Mouse (Mus musculus) embryo, embryonic 10.5 days (tissue): ENCODE results near the gene Prkcz.
"Not testable (repeated sequence)": the region's sequence is repeated elsewhere in the genome, so short reads cannot be mapped to it uniquely, and the experiment has no call there.

Experiments
- DNase-seq: peaks from one replicate; pipeline ENCODE4 v3.0.0-alpha.2; 2015; ENCODE audit warnings: low spot score

Prkcz gene

DNA sequence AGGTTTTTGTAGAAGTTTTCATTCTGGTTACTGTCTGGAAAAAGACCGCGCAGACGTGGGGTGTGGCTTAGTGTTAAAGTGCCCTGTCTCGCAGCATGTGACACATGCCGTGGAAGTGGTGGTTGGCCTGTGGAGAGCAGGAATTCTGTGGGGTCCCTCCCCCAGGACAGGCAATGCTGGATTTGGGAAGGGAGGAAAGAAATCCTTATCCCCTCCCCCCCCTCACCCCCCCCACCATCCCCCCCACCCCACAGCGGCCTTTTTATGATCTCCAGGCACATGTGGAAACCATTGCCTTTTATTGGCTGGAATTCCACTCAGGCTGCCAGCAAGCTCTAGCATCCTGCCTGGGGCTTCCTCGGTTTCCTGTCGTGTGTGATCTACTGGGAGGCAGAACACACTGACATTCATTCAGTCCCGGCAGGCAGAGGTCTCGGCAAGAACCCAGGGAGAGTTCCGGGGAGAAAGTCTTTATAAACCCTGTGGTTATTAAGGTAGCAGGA is 78.1 kb downstream of the Prkcz start:
- DNase-seq: peak; percentile 73

DNA sequence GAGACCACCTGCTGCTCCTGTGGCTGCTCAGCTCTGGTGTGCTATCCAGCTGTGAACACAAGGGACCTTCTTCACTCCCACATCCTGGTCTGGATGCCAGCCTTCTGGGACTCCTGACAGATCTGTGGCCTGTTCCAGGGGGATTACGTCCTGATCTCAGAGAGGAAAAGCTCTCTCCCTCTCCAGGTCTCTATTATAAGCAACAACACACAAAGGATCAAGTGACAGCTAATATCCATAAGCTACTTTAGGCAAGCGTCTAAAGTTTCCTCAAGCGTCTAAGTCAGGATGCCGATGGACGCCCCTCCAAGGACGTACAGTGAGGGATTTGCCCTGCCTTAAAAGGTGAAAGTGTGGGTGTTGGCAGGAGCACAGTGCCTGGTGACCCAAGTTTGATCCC is 78.9 kb downstream of the Prkcz start:
- no peak for DNase-seq

GRCm38 (mm10) chr4:155281652-155282051 is 79.5 kb downstream of the Prkcz start:
- DNase-seq: no peak

GRCm38 (mm10) chr4:155281227-155281626 is 79.9 kb downstream of the Prkcz start:
- DNase-seq: no peak

- no peak for DNase-seq
Observed at GRCm38 (mm10) chr4:155280768-155281121, 80.4 kb downstream of the Prkcz start.

DNA sequence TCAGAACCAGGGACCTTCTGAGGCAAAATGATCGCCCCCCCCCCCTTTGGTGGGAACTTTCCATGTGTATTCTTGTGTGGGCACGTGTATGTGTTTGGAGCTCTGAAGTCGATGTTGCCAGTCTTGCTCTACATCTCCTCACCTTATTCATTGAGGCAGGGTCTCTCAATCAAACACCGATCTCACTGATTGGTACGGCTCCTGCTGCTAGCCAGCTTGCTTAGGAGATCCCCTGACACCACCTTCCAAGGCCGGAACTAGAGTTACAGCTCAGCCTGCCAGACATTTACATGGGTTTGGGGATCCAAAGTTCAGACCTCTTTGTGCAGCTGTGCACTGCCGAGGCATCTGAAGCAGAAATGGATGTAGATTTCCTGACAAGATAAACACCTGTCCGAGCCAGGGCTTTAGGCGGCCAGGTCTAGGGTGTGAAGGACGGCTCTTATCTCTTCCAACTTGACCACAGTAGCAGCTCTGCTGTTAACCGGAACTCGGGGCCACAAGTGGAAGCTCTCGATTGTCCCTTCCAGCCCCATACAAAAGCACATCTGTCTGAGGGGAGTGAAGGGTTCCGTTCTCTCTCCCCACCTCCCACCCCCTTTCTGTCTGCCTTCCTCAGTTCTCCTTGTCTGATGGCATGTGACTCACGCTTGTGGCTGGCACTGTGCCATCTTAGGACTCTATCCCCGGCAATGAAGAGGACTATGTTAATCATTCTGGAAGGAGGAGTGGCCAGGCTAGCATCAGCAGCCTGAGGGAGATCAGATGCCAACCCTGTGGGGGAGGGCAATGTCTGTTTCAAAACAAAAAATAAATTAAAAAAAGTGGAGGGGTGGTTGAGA is 81.0 kb downstream of the Prkcz start:
- no peak for DNase-seq

DNA sequence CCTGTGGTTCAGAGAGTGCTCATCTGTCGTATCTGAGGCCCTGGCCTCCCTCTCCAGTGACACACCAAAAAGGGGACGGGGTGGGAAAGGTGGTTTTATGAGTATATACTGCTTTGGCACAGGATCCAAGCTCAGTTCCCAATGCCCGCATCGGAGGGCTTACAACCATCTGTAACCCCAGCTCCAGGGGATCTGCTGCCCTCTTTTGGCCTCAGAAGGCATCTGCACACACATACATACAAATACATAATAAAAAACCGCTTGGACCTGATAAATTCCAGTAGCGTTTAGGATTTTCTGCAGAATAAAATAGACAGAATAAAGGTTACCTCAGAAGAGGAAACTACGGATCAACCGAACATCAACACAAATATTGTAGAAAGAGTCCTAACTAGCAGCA is 82.1 kb downstream of the Prkcz start:
- DNase-seq: peak; percentile 49

DNA sequence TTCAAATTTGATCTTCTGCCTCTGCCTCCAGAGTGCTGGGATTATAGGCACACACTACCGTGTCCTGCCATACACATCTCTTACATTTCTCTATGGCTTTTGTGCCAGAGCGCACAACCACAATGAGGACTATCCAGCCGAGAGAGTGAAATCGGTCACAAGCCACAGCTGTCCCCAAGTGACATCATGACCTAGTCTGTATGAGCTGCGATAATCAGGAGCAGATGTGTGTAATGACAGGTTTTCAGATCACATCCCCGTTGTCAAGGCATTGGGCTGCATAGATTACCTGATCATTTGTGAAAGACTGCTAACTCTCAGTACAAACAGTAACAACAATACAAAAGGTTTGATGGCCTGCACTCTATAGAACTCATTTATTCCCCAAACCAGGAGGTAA is 83.2 kb downstream of the Prkcz start:
- DNase-seq: peak; percentile 63

DNA sequence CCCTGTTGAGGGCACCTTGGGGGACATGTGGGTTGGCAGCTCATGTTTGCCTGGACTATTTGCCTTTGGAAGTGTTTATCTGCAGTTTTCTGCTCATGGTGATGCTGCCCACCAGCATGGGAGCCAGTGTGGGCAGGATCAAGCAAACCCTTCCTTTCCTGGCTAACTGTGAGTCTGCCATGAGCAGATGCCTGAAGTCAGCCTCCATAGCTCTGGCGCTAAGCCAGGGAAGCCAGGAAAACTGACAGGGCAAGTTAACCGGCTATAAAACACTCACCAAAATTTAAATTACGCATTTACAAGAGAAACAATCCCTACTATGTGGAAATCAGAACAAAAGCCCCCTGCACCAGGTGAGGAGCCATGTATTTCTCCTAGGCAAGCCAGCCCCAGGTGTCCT is 86.3 kb downstream of the Prkcz start:
- no peak for DNase-seq

GRCm38 (mm10) chr4:155274451-155274850 is 86.7 kb downstream of the Prkcz start:
- DNase-seq: no peak

DNA sequence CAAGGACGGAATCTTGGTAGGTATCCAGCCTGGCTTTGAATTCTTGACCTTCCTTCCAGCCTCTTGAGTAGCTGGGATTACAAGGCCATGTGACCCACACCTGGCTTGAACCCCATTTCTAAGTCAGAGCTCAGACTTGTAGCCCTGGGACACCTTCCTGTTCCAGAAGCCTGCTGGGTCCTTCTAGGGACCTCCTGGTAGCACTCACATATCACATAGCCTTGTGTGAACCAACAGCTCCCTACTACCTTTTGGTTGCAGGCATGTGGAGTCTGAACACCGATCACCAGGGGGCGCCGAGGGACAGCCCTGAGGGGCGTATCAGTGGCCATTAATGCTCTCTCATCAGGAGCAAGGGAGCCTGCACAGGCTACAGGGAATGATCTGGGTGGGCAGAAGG is 92.8 kb downstream of the Prkcz start:
- peak; percentile 78 for DNase-seq

- peak; percentile 49 for DNase-seq
Observed at GRCm38 (mm10) chr4:155267639-155268175, 93.5 kb downstream of the Prkcz start.

- DNase-seq: no peak
Observed at GRCm38 (mm10) chr4:155267047-155267543, 94.1 kb downstream of the Prkcz start.

GRCm38 (mm10) chr4:155264521-155265321 is 96.4 kb downstream of the Prkcz start:
- DNase-seq: no peak

DNA sequence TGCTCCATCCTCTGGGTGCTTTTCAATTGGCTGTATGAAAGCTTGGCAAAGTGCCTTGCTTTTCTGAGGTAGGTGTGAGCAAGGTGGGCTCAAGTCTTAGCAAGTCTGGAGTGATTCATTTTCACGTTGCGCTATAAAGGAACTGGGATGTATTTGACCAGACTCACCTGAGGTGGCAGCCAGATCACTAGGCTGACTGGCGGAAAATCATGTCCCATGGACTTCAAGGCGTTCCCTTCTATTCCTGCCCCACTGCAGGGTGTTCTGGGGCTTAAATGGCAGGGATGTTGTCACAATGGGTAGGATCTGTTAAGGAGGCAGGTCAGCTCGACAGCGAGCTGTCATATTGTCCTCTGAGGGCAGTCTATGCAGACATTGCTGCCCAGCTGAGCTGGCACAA is 108.9 kb downstream of the Prkcz start:
- no peak for DNase-seq

- no peak for DNase-seq
Observed at GRCm38 (mm10) chr4:155251147-155251546, 110.0 kb downstream of the Prkcz start.

DNA sequence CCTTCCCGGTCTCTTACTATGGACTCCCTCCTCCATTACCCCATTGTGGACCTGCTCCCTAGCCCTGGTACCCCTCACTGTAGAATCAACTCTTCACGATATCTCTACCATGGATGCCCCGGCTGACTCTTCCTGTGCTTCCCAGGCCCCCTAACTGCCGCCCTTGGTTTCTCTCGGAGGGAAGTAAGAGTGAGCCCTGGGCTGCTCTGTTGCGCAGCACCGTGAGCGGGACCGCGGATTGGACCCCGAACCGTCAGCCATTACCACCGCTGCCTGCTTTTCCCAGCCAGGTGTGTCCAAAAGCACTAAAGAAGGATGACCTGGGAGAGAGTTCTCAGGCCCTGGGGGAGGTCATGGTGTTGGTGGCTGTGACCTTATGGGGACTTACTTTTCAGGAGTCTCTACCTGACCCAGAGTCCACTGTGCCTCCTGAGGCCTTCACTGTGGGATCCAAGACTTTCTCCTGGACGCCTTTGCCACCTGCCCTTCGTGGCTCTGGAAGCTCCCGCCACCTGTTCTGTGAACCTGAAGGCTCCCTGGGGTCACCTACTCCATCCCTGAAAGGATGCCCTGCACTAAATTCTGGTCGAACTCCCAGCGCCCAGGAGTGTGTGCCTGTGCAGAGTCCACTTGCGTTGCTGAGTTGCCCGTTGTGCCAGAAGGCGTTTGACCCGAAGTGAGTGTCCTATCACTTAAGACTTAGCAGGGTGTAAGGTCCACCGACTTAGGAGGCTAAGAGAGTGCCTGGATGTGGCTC is 110.6 kb downstream of the Prkcz start:
- peak; percentile 20 for DNase-seq

GRCm38 (mm10) chr4:155249648-155250351 is 111.4 kb downstream of the Prkcz start, which contains the start of gene Faap20:
Gene Faap20, plus strand, starts transcription at chr4:155249802.
- DNase-seq: peak; percentile 94

DNA sequence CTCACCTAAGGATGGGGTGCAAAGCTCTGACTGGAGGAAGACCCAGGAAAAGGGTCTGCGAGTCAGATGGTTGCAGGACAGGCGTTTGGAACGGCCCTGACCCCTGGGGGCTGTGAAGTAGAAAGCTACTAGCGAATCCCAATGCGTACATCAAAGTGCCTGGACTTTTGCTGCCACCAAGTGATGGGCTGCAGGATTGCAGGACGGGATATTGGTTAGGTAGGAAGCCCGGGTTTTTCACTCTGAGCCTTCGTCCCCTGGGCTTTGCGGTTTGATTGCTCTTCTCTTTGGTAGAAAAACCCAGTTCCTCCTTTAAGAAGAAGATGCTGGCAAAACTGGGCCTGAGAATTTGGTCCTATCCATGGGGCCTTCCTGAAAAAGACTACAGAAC is 111.9 kb downstream of the Prkcz start:
- DNase-seq: peak; percentile 100

DNA sequence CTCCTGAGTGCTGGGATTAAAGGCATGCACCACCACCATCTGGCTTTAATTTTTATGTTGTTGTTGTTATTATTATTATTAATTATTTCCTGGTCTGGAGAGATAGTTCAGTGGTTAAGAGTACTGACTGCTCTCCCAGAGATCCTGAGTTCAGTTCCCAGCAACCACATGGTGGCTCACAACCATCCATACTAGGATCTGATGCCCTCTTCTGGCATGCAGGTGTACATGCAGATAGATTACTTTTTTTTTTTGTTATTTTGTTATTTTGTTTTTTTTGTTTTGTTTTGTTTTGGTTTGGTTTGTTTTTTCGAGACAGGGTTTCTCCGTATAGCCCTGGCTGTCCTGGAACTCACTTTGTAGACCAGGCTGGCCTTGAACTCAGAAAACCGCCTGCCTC is 113.1 kb downstream of the Prkcz start:
- DNase-seq: not testable (repeated sequence)

- no peak for DNase-seq
Observed at GRCm38 (mm10) chr4:155246691-155247105, 114.5 kb downstream of the Prkcz start.
